Mouse (Mus musculus): ENCODE measurements around the gene Trap1a. TPM values are rescaled to one million over a fixed set of nuclear protein-coding genes. Genes with fewer than 3 reads are reported as not detected.
"Not testable (repeated sequence)": the region's sequence is repeated elsewhere in the genome, so short reads cannot be mapped to it uniquely, and the experiment has no call there.

The Trap1a gene
- not detected in 2 replicates for polyA plus RNA-seq (2012; rRNA removed)

- WGBS: 96% methylated on average over 24 of the region's 24 CpGs
Observed at GRCm38 (mm10) chrX:139333263-139333994, at the start of gene Trap1a. TSS of gene Trap1a (plus strand) at chrX:139333683.

GRCm38 (mm10) chrX:139293114-139293513, 40.4 kb upstream of the Trap1a start:
- H3K36me3 ChIP-seq (ENCODE audit: control insufficient read depth, insufficient read depth, low read length): no peaks in the 10 kb centered on the region
- no peak for DNase-seq
- WGBS: 86% methylated on average over 2 of the region's 2 CpGs
- TF ChIP-seq POLR2A (IDR thresholded peaks at IDR 0.05; ENCODE audit: low read depth, low read length) (no peak), CTCF (conservative IDR thresholded peaks at IDR 0.05; ENCODE audit: insufficient read depth, insufficient read length, low read depth, low read length) (no peak)
- H3K27me3 ChIP-seq (replicated peaks; ENCODE audit: control insufficient read depth, insufficient read depth, low read length): no peaks in the 10 kb centered on the region
- H3K4me1 ChIP-seq (ENCODE audit: control insufficient read depth, insufficient read depth, low read length): no peaks in the 10 kb centered on the region
- no peak overlapping the region for H3K4me3 ChIP-seq (ENCODE audit: insufficient read depth, low read depth, low read length)
- H3K27ac ChIP-seq (ENCODE audit: insufficient read depth, low read depth, low read length): no peak overlapping the region

More at GRCm38 (mm10) chrX:139333263-139333994, at the start of gene Trap1a:
- no peak within 1 kb of the TSS for H3K27ac ChIP-seq (ENCODE audit: insufficient read depth, low read depth, low read length)
- no peak for TF ChIP-seq CTCF (conservative IDR thresholded peaks at IDR 0.05; ENCODE audit: insufficient read depth, insufficient read length, low read depth, low read length)
- TF ChIP-seq POLR2A (IDR thresholded peaks at IDR 0.05; ENCODE audit: low read depth, low read length): no peak
- H3K4me1 ChIP-seq (ENCODE audit: control insufficient read depth, insufficient read depth, low read length): no peaks in the 10 kb centered on the region
- H3K27me3 ChIP-seq (replicated peaks; ENCODE audit: control insufficient read depth, insufficient read depth, low read length): no peaks in the 10 kb centered on the region
- DNase-seq: no peak
- no peaks in the 10 kb centered on the region for H3K36me3 ChIP-seq (ENCODE audit: control insufficient read depth, insufficient read depth, low read length)
- H3K4me3 ChIP-seq (ENCODE audit: insufficient read depth, low read depth, low read length): no peak within 1 kb of the TSS

- no peak overlapping the region for H3K4me3 ChIP-seq (ENCODE audit: insufficient read depth, low read depth, low read length)
- no peaks in the 10 kb centered on the region for H3K4me1 ChIP-seq (ENCODE audit: control insufficient read depth, insufficient read depth, low read length)
- 21% methylated on average over 1 of the region's 1 CpGs for WGBS
- H3K27ac ChIP-seq (ENCODE audit: insufficient read depth, low read depth, low read length): no peak overlapping the region
- DNase-seq: peak; percentile 47
- H3K36me3 ChIP-seq (ENCODE audit: control insufficient read depth, insufficient read depth, low read length): no peaks in the 10 kb centered on the region
- no peak for TF ChIP-seq CTCF (conservative IDR thresholded peaks at IDR 0.05; ENCODE audit: insufficient read depth, insufficient read length, low read depth, low read length)
- TF ChIP-seq POLR2A (IDR thresholded peaks at IDR 0.05; ENCODE audit: low read depth, low read length): no peak
- H3K27me3 ChIP-seq (replicated peaks; ENCODE audit: control insufficient read depth, insufficient read depth, low read length): no peaks in the 10 kb centered on the region
Observed at GRCm38 (mm10) chrX:139295325-139295724, 38.2 kb upstream of the Trap1a start.

GRCm38 (mm10) chrX:139317356-139317755, 16.1 kb upstream of the Trap1a start:
- not testable (repeated sequence) for H3K27me3 ChIP-seq (replicated peaks; ENCODE audit: control insufficient read depth, insufficient read depth, low read length); DNase-seq; H3K4me1 ChIP-seq (ENCODE audit: control insufficient read depth, insufficient read depth, low read length); H3K36me3 ChIP-seq (ENCODE audit: control insufficient read depth, insufficient read depth, low read length); H3K4me3 ChIP-seq (ENCODE audit: insufficient read depth, low read depth, low read length); H3K27ac ChIP-seq (ENCODE audit: insufficient read depth, low read depth, low read length)
- WGBS: 76% methylated on average over 5 of the region's 5 CpGs

- 92% methylated on average over 9 of the region's 9 CpGs for WGBS
- TF ChIP-seq CTCF (conservative IDR thresholded peaks at IDR 0.05; ENCODE audit: insufficient read depth, insufficient read length, low read depth, low read length) (no peak), POLR2A (IDR thresholded peaks at IDR 0.05; ENCODE audit: low read depth, low read length) (no peak)
- Histone ChIP-seq H3K27me3 (replicated peaks; ENCODE audit: control insufficient read depth, insufficient read depth, low read length) (no peaks in the 10 kb centered on the region), H3K36me3 (ENCODE audit: control insufficient read depth, insufficient read depth, low read length) (no peaks in the 10 kb centered on the region), H3K4me1 (ENCODE audit: control insufficient read depth, insufficient read depth, low read length) (no peaks in the 10 kb centered on the region), H3K4me3 (ENCODE audit: insufficient read depth, low read depth, low read length) (no peak overlapping the region), H3K27ac (ENCODE audit: insufficient read depth, low read depth, low read length) (no peak overlapping the region)
- DNase-seq: no peak
Observed at GRCm38 (mm10) chrX:139332583-139332982, 900 bp upstream of the Trap1a start.

- Histone ChIP-seq H3K4me3 (ENCODE audit: insufficient read depth, low read depth, low read length) (no peak overlapping the region), H3K36me3 (ENCODE audit: control insufficient read depth, insufficient read depth, low read length) (no peaks in the 10 kb centered on the region), H3K27me3 (replicated peaks; ENCODE audit: control insufficient read depth, insufficient read depth, low read length) (no peaks in the 10 kb centered on the region), H3K27ac (ENCODE audit: insufficient read depth, low read depth, low read length) (no peak overlapping the region), H3K4me1 (ENCODE audit: control insufficient read depth, insufficient read depth, low read length) (no peaks in the 10 kb centered on the region)
- no peak for TF ChIP-seq POLR2A (IDR thresholded peaks at IDR 0.05; ENCODE audit: low read depth, low read length)
- no peak for TF ChIP-seq CTCF (conservative IDR thresholded peaks at IDR 0.05; ENCODE audit: insufficient read depth, insufficient read length, low read depth, low read length)
- WGBS: 93% methylated on average over 9 of the region's 14 CpGs
- no peak for DNase-seq
Observed at GRCm38 (mm10) chrX:139334504-139335418, 1.3 kb downstream of the Trap1a start.

GRCm38 (mm10) chrX:139335419-139336074, 2.1 kb downstream of the Trap1a start:
- DNase-seq: no peak
- TF ChIP-seq CTCF (conservative IDR thresholded peaks at IDR 0.05; ENCODE audit: insufficient read depth, insufficient read length, low read depth, low read length) (no peak), POLR2A (IDR thresholded peaks at IDR 0.05; ENCODE audit: low read depth, low read length) (no peak)
- H3K27me3 ChIP-seq (replicated peaks; ENCODE audit: control insufficient read depth, insufficient read depth, low read length): no peaks in the 10 kb centered on the region
- no peaks in the 10 kb centered on the region for H3K4me1 ChIP-seq (ENCODE audit: control insufficient read depth, insufficient read depth, low read length)
- H3K36me3 ChIP-seq (ENCODE audit: control insufficient read depth, insufficient read depth, low read length): no peaks in the 10 kb centered on the region
- H3K4me3 ChIP-seq (ENCODE audit: insufficient read depth, low read depth, low read length): no peak overlapping the region
- WGBS: 56% methylated on average over 3 of the region's 3 CpGs
- H3K27ac ChIP-seq (ENCODE audit: insufficient read depth, low read depth, low read length): no peak overlapping the region
